Comparison of ENCODE assay signal across 8 mouse cellular contexts in genomic region chr6:54758112-54758511, GRCm38 (mm10). TPM values are rescaled to one million over a fixed set of nuclear protein-coding genes. Genes with fewer than 3 reads are reported as not detected.
A peak's percentile ranks its signal among the peaks of the same experiment; 100 is the strongest.
DNase-seq lines count a peak whose midpoint lies in the region; ATAC-seq and TF ChIP-seq lines count a peak whose summit lies in the region.

No protein-coding gene starts in this region.

- H3K36me3 ChIP-seq in forebrain, postnatal 0 days (ENCODE audit: insufficient read depth): no peaks in the 10 kb centered on the region
- H3K36me3 ChIP-seq in midbrain, embryonic 11.5 days (ENCODE audit: control insufficient read depth, insufficient read depth, low read length): no peaks in the 10 kb centered on the region
- no peaks in the 10 kb centered on the region for H3K36me3 ChIP-seq in stomach, postnatal 0 days (ENCODE audit: control insufficient read depth, insufficient read depth, low read length)

- H3K9me3 ChIP-seq in forebrain, postnatal 0 days (ENCODE audit: low read length): no peaks in the 10 kb centered on the region
- no peaks in the 10 kb centered on the region for H3K9me3 ChIP-seq in midbrain, embryonic 11.5 days (ENCODE audit: control insufficient read depth, low read length)
- no peaks in the 10 kb centered on the region for H3K9me3 ChIP-seq in stomach, postnatal 0 days (ENCODE audit: control insufficient read depth, low read length)

- H3K4me3 ChIP-seq in forebrain, postnatal 0 days (ENCODE audit: low read depth, low read length): no peak overlapping the region
- no peak overlapping the region for H3K4me3 ChIP-seq in midbrain, embryonic 11.5 days (ENCODE audit: low read depth, low read length)
- H3K4me3 ChIP-seq in stomach, postnatal 0 days (ENCODE audit: low read depth, low read length): no peak overlapping the region

- no peak overlapping the region for H3K9ac ChIP-seq in forebrain, postnatal 0 days
- H3K9ac ChIP-seq in midbrain, embryonic 11.5 days (ENCODE audit: low read length): no peak overlapping the region
- no peak overlapping the region for H3K9ac ChIP-seq in stomach, postnatal 0 days (ENCODE audit: low read length)

- no peak overlapping the region for H3K4me2 ChIP-seq in forebrain, postnatal 0 days (ENCODE audit: low read depth)
- H3K4me2 ChIP-seq in midbrain, embryonic 11.5 days: no peak overlapping the region
- H3K4me2 ChIP-seq in stomach, postnatal 0 days (replicated peaks; ENCODE audit: low read depth): no peak overlapping the region

- TF ChIP-seq CTCF in forebrain, postnatal 0 days (IDR thresholded peaks at IDR 0.05; ENCODE audit: low read depth): no peak
- TF ChIP-seq CTCF in stomach, postnatal 0 days (IDR thresholded peaks at IDR 0.05; ENCODE audit: low read depth): no peak

- ATAC-seq in forebrain, postnatal 0 days: peak; percentile 79
- ATAC-seq in midbrain, embryonic 11.5 days (ENCODE audit: low FRiP score): no peak
- no peak for ATAC-seq in stomach, postnatal 0 days (ENCODE audit: low FRiP score, low TSS enrichment)

- peaks cover 33% of the 10 kb centered on the region for H3K4me1 ChIP-seq in forebrain, postnatal 0 days (ENCODE audit: insufficient read depth)
- H3K4me1 ChIP-seq in midbrain, embryonic 11.5 days (ENCODE audit: control insufficient read depth, insufficient read depth, low read length): peaks cover 15% of the 10 kb centered on the region
- H3K4me1 ChIP-seq in stomach, postnatal 0 days (replicated peaks; ENCODE audit: control insufficient read depth, insufficient read depth): no peaks in the 10 kb centered on the region

- TF ChIP-seq EP300 in stomach, postnatal 0 days (optimal IDR thresholded peaks at IDR 0.05): no peak

- DNase-seq in ovary, adult 18-20 months (ENCODE audit: low spot score): peak; percentile 36
- no peak for DNase-seq in ovary, postnatal 10 days (ENCODE audit: low spot score)
- peak; percentile 93 for DNase-seq in forebrain, postnatal 0 days
- DNase-seq in layer of hippocampus, adult 18-20 months (ENCODE audit: low spot score in 2 of 2): peak; percentile 79 to 89
- peak; percentile 90 for DNase-seq in midbrain, embryonic 11.5 days (ENCODE audit: low spot score, missing footprints)
- DNase-seq in urinary bladder, adult 18-20 months (ENCODE audit: low spot score in 2 of 2): no peak
- DNase-seq in stomach, postnatal 0 days (ENCODE audit: low spot score): no peak
- no peak for DNase-seq in gastrocnemius, postnatal 10 days

- WGBS in forebrain, postnatal 0 days: 4% methylated on average over 2 of the region's 2 CpGs
- 20% methylated on average over 2 of the region's 2 CpGs for WGBS in midbrain, embryonic 11.5 days
- WGBS in stomach, postnatal 0 days: 20% methylated on average over 2 of the region's 2 CpGs

- H3K27ac ChIP-seq in forebrain, postnatal 0 days (ENCODE audit: low read depth, low read length): peak overlapping the region; percentile 57
- no peak overlapping the region for H3K27ac ChIP-seq in midbrain, embryonic 11.5 days (ENCODE audit: low read depth, low read length)
- H3K27ac ChIP-seq in stomach, postnatal 0 days (replicated peaks): no peak overlapping the region

- H3K27me3 ChIP-seq in forebrain, postnatal 0 days (ENCODE audit: insufficient read depth, low read length): no peaks in the 10 kb centered on the region
- H3K27me3 ChIP-seq in midbrain, embryonic 11.5 days (ENCODE audit: control insufficient read depth, insufficient read depth, low read length): no peaks in the 10 kb centered on the region; the same call in 1 of the 2 replicates
- H3K27me3 ChIP-seq in stomach, postnatal 0 days (ENCODE audit: control insufficient read depth, insufficient read depth, low read length): no peaks in the 10 kb centered on the region

RNA-seq across cellular contexts. Expression of gene Znrf2, which starts 58.6 kb away (rescaled TPM):
- 74.2 and 83.8 TPM in 2 replicates for total RNA-seq in forebrain, postnatal 0 days (2014; rRNA removed)
- polyA plus RNA-seq in forebrain, postnatal 0 days (2015; fragmentation: Nextera tagmentation; extraction: Ambion mirVana): 11.2 and 13.1 TPM in 2 replicates
- 10 to 100 TPM; 21.5 to 23.7 TPM for total RNA-seq in layer of hippocampus, adult 18-20 months (2021)
- 2.9 and 3.5 TPM in 2 replicates for polyA plus RNA-seq in midbrain, embryonic 11.5 days (2014; fragmentation: Nextera tagmentation; extraction: Ambion mirVana)
- polyA plus RNA-seq in stomach, postnatal 0 days (2015; fragmentation: Nextera tagmentation; extraction: Ambion mirVana): 4.5 and 5.2 TPM in 2 replicates
- 10 to 100 TPM; 10.2 to 10.4 TPM for total RNA-seq in gastrocnemius, postnatal 10 days (2021)

Comparison
In these comparisons a context has a peak if more than half of its experiments do, and no peak if none do; other contexts are left out.
1. DNase-seq: peak in ovary, adult 18-20 months (single experiment), forebrain, postnatal 0 days (single experiment), layer of hippocampus, adult 18-20 months (2 of 2) and midbrain, embryonic 11.5 days (single experiment); none in ovary, postnatal 10 days (single experiment), urinary bladder, adult 18-20 months (0 of 2), stomach, postnatal 0 days (single experiment) and gastrocnemius, postnatal 10 days (single experiment).